Mouse (Mus musculus) embryonic facial prominence, embryonic 11.5 days (tissue): ENCODE results near the gene Harbi1. TPM values are rescaled to one million over a fixed set of nuclear protein-coding genes. Genes with fewer than 3 reads are reported as not detected.

Experiments
- ATAC-seq: fragments of 200-750 bp; cut with Nextera tagmentation; replicated peaks from 2 replicates; pipeline ENCODE4 v1.8.0; 2017; ENCODE audit warnings: low read depth; ENCODE audit not compliant: insufficient number of reproducible peaks, low FRiP score, low TSS enrichment
- DNase-seq: peaks from one replicate; pipeline ENCODE4 v3.0.0-alpha.2; 2015; ENCODE audit warnings: low spot score
- H3K27ac ChIP-seq: fragments of 300-500 bp; sonication (generic); replicated peaks from 2 replicates; pipeline ENCODE4 v1.5.1; 2014; ENCODE audit warnings: mild to moderate bottlenecking, low read depth, low read length, control low read depth
- H3K27me3 ChIP-seq: fragments of 300-500 bp; sonication (generic); 2 replicates; pipeline ENCODE4 v1.6.1; 2014; ENCODE audit warnings: mild to moderate bottlenecking, low read length, moderate library complexity, mixed read lengths; ENCODE audit not compliant: control insufficient read depth, insufficient read depth
- H3K36me3 ChIP-seq: fragments of 300-500 bp; sonication (generic); replicated peaks from 2 replicates; pipeline ENCODE4 v1.6.1; 2014; ENCODE audit warnings: low read depth, mild to moderate bottlenecking, low read length, moderate library complexity, mixed read lengths; ENCODE audit not compliant: control insufficient read depth, insufficient read depth
- H3K4me1 ChIP-seq: fragments of 300-500 bp; sonication (generic); 2 replicates; pipeline ENCODE4 v1.6.1; 2014; ENCODE audit warnings: low read length, mixed read lengths; ENCODE audit not compliant: control insufficient read depth, insufficient read depth
- H3K4me2 ChIP-seq: fragments of 300-500 bp; sonication (generic); 2 replicates; pipeline ENCODE4 v1.6.1; 2014; ENCODE audit warnings: low read depth, mild to moderate bottlenecking, control low read depth, low read length, moderate library complexity
- H3K4me3 ChIP-seq: fragments of 300-500 bp; sonication (generic); 2 replicates; pipeline ENCODE4 v1.5.1; 2014; ENCODE audit warnings: low read depth, low read length, control low read depth
- H3K9ac ChIP-seq: fragments of 300-500 bp; sonication (generic); replicated peaks from 2 replicates; pipeline ENCODE4 v1.6.1; 2014; ENCODE audit warnings: mild to moderate bottlenecking, control low read depth, low read length
- H3K9me3 ChIP-seq: fragments of 300-500 bp; sonication (generic); replicated peaks from 2 replicates; pipeline ENCODE4 v1.6.1; 2016; ENCODE audit warnings: mild to moderate bottlenecking, low read length, inconsistent platforms, mixed read lengths; ENCODE audit not compliant: control insufficient read depth
- WGBS: fragments of 180-500 bp; shearing (Covaris S2); extraction: QIAGEN DNeasy Blood & Tissue Kit; methylation state at CpG from one replicate; pipeline ENCODE4 v1.1.7; 2014; 5-methylcytosine and 5-hydroxymethylcytosine counted together
- polyA plus RNA-seq: library from polyadenylated mRNA; unstranded; fragments of >200 nt; fragmentation: Nextera tagmentation; extraction: Ambion mirVana; gene quantifications from 2 replicates; pipeline ENCODE4 v1.2.1, GENCODE M21; 2014

The Harbi1 gene
- polyA plus RNA-seq, 1 experiment from 2014 or later = 22.2 TPM

DNA sequence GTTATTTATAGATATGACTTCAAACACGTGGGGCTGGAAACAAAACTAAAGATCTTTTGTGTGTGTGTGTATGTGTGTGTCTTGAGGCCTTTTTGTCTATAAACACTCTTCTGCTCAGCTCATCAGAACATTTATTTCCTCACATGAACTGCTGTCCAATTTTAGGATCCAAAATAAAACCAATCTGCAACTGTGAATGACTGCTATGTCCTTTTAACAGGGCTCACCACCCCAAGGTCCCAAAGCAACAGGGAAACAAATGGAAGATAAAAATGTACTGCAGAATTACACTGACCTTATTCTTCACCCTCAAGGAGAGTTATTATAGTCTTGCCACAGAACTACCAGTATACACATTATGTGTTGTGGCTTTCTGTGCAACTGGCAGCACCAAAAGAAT lies 11.4 kb upstream of the Harbi1 start:
- no peak for ATAC-seq
- WGBS = 90% methylated on average over 1 of the region's 1 CpGs
- H3K9me3 ChIP-seq = no peaks in the 10 kb centered on the region
- H3K27me3 ChIP-seq = no peaks in the 10 kb centered on the region
- DNase-seq = no peak
- no peak overlapping the region for H3K9ac ChIP-seq
- no peak overlapping the region for H3K4me2 ChIP-seq
- no peak overlapping the region for H3K4me3 ChIP-seq
- no peaks in the 10 kb centered on the region for H3K4me1 ChIP-seq
- H3K36me3 ChIP-seq = no peaks in the 10 kb centered on the region
- no peak overlapping the region for H3K27ac ChIP-seq

DNA sequence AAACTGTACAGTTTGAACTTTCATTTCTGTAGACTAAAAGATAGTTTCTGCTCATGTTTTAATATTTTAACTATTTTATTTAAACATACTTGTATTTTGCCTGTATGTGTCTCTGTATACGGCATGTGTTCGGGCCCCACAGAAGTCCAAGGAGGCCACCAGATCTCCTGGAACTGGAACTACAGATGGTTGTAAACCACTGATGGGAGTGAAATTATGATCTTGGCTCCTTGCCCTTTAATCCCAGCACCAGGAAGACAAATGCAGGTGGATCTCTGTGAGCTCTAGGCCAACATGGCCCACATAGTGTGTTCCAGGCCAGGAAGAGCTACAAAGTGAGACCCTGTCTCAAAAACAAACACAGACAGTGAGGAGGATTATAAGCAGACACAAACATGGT lies 9.3 kb upstream of the Harbi1 start:
- Histone ChIP-seq H3K36me3 (no peaks in the 10 kb centered on the region), H3K27ac (no peak overlapping the region), H3K27me3 (no peaks in the 10 kb centered on the region), H3K4me1 (no peaks in the 10 kb centered on the region), H3K9me3 (no peaks in the 10 kb centered on the region), H3K9ac (no peak overlapping the region), H3K4me3 (no peak overlapping the region), H3K4me2 (no peak overlapping the region)
- WGBS = 99% methylated on average over 2 of the region's 2 CpGs
- DNase-seq (no peak), ATAC-seq (no peak)

DNA sequence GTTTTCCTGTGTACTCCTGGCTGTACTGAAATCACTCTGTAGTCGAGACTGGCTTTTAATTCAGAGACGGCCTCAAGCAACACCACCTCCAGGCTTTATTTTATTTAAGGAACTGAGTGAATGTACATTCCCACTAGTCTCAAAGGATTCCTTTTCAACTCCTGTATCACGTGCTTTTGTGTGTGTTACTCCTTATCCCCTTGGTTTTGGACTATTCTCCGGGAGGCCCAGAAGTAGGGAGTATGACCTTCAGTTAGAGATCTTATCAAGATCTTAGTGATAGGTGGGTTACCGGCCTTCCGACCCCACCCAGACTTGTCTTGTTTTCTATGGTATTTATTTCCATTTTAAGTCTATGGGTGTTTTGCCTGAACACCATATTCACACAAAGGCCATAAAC lies 4.9 kb upstream of the Harbi1 start:
- H3K4me3 ChIP-seq = no peak overlapping the region
- no peaks in the 10 kb centered on the region; the same call in 1 of the 2 replicates for H3K4me1 ChIP-seq
- no peak overlapping the region for H3K27ac ChIP-seq
- WGBS = 80% methylated on average over 6 of the region's 6 CpGs
- H3K9me3 ChIP-seq = no peaks in the 10 kb centered on the region
- H3K27me3 ChIP-seq = no peaks in the 10 kb centered on the region
- H3K9ac ChIP-seq = no peak overlapping the region
- H3K4me2 ChIP-seq = no peak overlapping the region
- DNase-seq (no peak), ATAC-seq (no peak)
- no peaks in the 10 kb centered on the region for H3K36me3 ChIP-seq

DNA sequence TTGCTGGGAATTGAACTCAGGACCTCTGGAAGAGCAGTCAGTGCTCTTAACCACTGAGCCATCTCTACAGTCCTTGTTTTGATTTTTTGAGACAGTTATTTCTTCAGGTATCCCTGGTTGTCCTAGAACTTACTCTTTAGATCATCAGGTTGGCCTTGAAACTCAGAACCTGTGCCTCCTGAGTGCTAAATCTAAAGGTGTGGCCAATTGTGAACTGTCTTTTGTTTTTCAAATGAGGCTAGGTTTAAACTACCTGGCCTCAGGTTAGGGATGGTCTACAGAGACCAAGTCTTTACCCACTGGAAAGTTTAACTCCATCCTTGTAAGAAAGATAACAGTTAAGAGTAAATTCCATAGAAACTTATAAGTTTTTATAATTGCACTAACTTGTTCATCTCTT lies 4.2 kb upstream of the Harbi1 start:
- H3K36me3 ChIP-seq = no peaks in the 10 kb centered on the region
- H3K4me2 ChIP-seq = no peak overlapping the region
- no peak overlapping the region for H3K4me3 ChIP-seq
- H3K9me3 ChIP-seq = no peaks in the 10 kb centered on the region
- DNase-seq (no peak), ATAC-seq (no peak)
- H3K27me3 ChIP-seq = no peaks in the 10 kb centered on the region
- no peak overlapping the region for H3K27ac ChIP-seq
- H3K4me1 ChIP-seq = no peaks in the 10 kb centered on the region; the same call in 1 of the 2 replicates
- no peak overlapping the region for H3K9ac ChIP-seq

DNA sequence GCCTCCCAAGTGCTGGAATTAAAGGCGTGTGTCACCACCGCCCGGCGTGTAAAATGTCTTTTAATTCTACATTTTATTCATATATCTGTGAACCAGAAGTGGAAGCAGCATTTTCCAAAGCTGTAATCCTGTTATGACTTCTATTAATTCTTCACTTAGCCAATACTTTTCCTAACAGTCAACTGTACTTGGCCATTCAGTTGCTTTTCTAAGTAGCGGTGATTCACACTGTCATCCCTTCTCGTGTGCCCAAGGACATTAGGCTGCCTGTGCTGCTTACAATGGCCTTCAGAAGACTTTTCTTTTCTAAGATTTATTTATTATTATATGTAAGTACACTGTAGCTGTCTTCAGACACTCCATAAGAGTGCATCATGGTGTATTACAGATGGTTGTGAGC lies 2.3 kb upstream of the Harbi1 start:
- Histone ChIP-seq H3K9ac (no peak overlapping the region), H3K4me2 (no peak overlapping the region), H3K9me3 (no peaks in the 10 kb centered on the region), H3K27ac (no peak overlapping the region), H3K36me3 (no peaks in the 10 kb centered on the region), H3K4me3 (no peak overlapping the region), H3K27me3 (no peaks in the 10 kb centered on the region), H3K4me1 (no peaks in the 10 kb centered on the region; the same call in 1 of the 2 replicates)
- WGBS = 94% methylated on average over 6 of the region's 6 CpGs
- DNase-seq (no peak), ATAC-seq (no peak)

DNA sequence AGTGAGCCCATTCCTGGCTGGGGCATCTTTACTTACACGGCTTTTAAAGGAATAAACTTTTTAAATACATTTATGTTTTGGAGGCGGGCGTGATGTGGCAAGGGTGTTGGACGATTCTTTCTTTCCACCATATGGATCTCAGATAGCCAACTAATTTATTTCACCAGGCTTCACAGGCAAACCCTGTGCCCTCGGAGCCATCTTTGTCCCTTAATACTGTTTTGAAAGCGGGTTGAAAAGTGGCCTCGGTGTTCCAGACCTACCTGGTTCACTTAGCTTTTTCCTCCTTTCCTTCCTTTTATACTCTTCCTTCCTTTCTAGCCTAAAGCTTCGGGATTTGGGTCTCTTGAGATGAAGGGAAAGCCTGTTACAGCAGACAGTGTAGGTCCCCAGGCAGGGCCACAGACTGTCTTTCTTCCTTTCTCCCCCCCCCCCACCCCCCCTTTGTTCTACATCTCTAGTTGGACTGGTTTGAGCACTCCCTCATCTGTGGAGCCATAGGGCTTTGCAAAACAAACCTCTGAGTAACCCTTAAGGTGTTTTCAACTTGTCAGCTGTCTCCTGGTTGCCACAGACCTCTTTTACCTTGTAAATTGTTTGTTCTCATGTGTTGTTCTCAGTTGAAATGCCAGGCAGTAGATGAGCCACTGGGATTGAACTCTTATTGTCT lies 739 bp downstream of the Harbi1 start:
- DNase-seq (peak; percentile 9), ATAC-seq (no peak)
- H3K27ac ChIP-seq = peak overlapping the region; percentile 25
- H3K4me1 ChIP-seq = no peaks in the 10 kb centered on the region; the same call in 1 of the 2 replicates
- H3K4me3 ChIP-seq = peak overlapping the region; percentile 80
- H3K9me3 ChIP-seq = no peaks in the 10 kb centered on the region
- H3K4me2 ChIP-seq = peak overlapping the region; percentile 64
- peak overlapping the region; percentile 75 for H3K9ac ChIP-seq
- H3K36me3 ChIP-seq = no peaks in the 10 kb centered on the region; the same call in 1 of the 2 replicates
- WGBS = 6% methylated on average over 8 of the region's 8 CpGs
- H3K27me3 ChIP-seq = no peaks in the 10 kb centered on the region

DNA sequence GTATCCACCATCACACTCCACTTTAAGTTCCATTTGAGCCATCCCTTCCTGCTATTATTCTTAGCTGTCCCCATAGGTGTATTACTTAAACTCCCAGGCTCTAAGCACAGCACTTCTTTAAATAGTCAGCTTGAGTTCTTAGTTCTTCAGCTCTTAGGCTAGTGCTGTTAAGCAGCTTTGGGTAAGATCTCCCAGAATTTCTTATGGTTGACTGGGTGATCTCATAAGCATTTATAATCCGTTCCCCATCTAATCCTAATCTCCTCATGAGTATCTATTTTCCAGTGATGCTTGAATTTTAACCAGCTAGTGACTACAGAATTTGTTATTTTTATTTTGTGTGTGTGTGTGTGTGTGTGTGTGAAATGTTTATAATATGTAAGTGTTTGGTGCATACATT lies 4.3 kb downstream of the Harbi1 start:
- Histone ChIP-seq H3K27ac (no peak overlapping the region), H3K4me3 (no peak overlapping the region), H3K27me3 (no peaks in the 10 kb centered on the region), H3K9me3 (no peaks in the 10 kb centered on the region), H3K36me3 (no peaks in the 10 kb centered on the region; the same call in 1 of the 2 replicates), H3K9ac (no peak overlapping the region), H3K4me1 (no peaks in the 10 kb centered on the region), H3K4me2 (no peak overlapping the region)
- no peak for DNase-seq
- no peak for ATAC-seq
- WGBS = 86% methylated on average over 1 of the region's 1 CpGs

DNA sequence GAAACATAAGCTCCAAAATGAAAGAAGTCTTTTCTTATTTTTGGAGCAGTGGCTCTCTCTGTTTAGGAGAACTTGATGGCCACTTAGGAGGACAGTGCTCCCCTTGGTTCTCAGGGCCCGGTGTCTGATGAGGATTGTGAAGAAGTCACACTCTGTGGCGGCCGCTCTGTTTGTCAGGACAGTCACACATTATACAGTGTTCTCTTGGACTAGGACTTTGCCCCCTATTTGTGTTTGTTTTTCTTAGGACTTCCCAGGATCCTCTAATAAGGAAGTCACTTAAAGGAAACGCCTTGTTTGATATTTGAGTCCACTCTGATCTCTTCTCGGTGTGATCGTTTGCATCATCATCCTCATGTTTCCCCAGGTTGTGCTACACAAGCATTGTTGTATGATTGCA lies 7.6 kb downstream of the Harbi1 start:
- no peak for ATAC-seq
- 85% methylated on average over 6 of the region's 6 CpGs for WGBS

More for the DNA sequence above, 7.6 kb downstream of the Harbi1 start:
- Histone ChIP-seq H3K27me3 (no peaks in the 10 kb centered on the region), H3K9ac (no peak overlapping the region), H3K27ac (no peak overlapping the region), H3K9me3 (no peaks in the 10 kb centered on the region), H3K4me2 (no peak overlapping the region), H3K4me1 (no peaks in the 10 kb centered on the region), H3K4me3 (no peak overlapping the region), H3K36me3 (no peaks in the 10 kb centered on the region; the same call in none of the 2 replicates)
- no peak for DNase-seq
